Mouse (Mus musculus) CH12.LX (cell line): ENCODE measurements around the gene Mamdc2.

Experiments
- CHD1 ChIP-seq: IDR thresholded peaks from 2 replicates; pipeline ENCODE4 v1.6.1; 2012; ENCODE audit warnings: low read depth, low read length, improper control_type of control experiment, inconsistent platforms
- CHD2 ChIP-seq: IDR thresholded peaks from 2 replicates; pipeline ENCODE4 v1.6.1; 2011; ENCODE audit warnings: low read length, improper control_type of control experiment
- CTCF ChIP-seq, 2 experiments: IDR thresholded peaks in 1 of 2; conservative IDR thresholded peaks in 1 of 2; 2 replicates each; pipeline ENCODE4 v1.5.1; 2011 to 2012; ENCODE audit warnings: low read depth in 2 of 2, low read length in 2 of 2, improper control_type of control experiment in 1 of 2, inconsistent platforms in 1 of 2, mild to moderate bottlenecking in 1 of 2, moderate library complexity in 1 of 2
- MAX ChIP-seq: IDR thresholded peaks from 2 replicates; pipeline ENCODE4 v1.6.1; 2011; ENCODE audit warnings: low read length, improper control_type of control experiment
- POLR2AphosphoS2 ChIP-seq: IDR thresholded peaks from 2 replicates; pipeline ENCODE4 v1.6.1; 2011; ENCODE audit warnings: low read depth, low read length, improper control_type of control experiment
- RCOR1 ChIP-seq: conservative IDR thresholded peaks from 2 replicates; pipeline ENCODE4 v1.6.1; 2012; ENCODE audit warnings: low read depth, mild to moderate bottlenecking, inconsistent platforms, low read length, improper control_type of control experiment
- ZMIZ1 ChIP-seq: IDR thresholded peaks from 2 replicates; pipeline ENCODE4 v1.6.1; 2012; ENCODE audit warnings: low read depth, mild to moderate bottlenecking, inconsistent platforms, low read length, improper control_type of control experiment
- ZNF384 ChIP-seq: IDR thresholded peaks from 2 replicates; pipeline ENCODE4 v1.6.1; 2012; ENCODE audit warnings: low read depth, low read length, improper control_type of control experiment, inconsistent platforms

- TF ChIP-seq CTCF (conservative IDR thresholded peaks at IDR 0.05 in 1 of 2, IDR thresholded peaks at IDR 0.05 in 1 of 2; ENCODE audit: low read depth in 2 of 2, low read length in 2 of 2) = no peak
- no peak for TF ChIP-seq ZNF384
- no peak for TF ChIP-seq MAX
- no peak for TF ChIP-seq CHD1
- TF ChIP-seq RCOR1 = no peak
- no peak for TF ChIP-seq ZMIZ1
- no peak for TF ChIP-seq CHD2
- no peak for TF ChIP-seq POLR2AphosphoS2
Measured at GRCm38 (mm10) chr19:23467866-23468265, 19.6 kb upstream of the Mamdc2 start.
